Mouse (Mus musculus) lung, adult 2 months (tissue): ENCODE data around the gene Vgll4.

Source experiments
- CTCF ChIP-seq: fragments of 200-500 bp; IDR thresholded peaks from 2 replicates; pipeline ENCODE4 v1.5.1; 2011; ENCODE audit warnings: mild to moderate bottlenecking, low read length, control low read depth; ENCODE audit not compliant: insufficient read depth
- POLR2A ChIP-seq: fragments of 200-500 bp; IDR thresholded peaks from 2 replicates; pipeline ENCODE4 v1.6.1; 2011; ENCODE audit warnings: low read depth, mild to moderate bottlenecking, control low read depth, low read length, borderline replicate concordance; ENCODE audit errors: extremely low read depth

GRCm38 (mm10) chr6:114874138-114874928 lies 95.5 kb downstream of the Vgll4 start:
- TF ChIP-seq POLR2A (no peak), CTCF (no peak)
